Mouse (Mus musculus) thymus, adult 2 months (tissue): ENCODE results near the gene Psmd12. TPM values are rescaled to one million over a fixed set of nuclear protein-coding genes. Genes with fewer than 3 reads are reported as not detected.

ENCODE experiments used
- DNase-seq: peaks from one replicate; pipeline ENCODE4 v3.0.0; 2021
- H3K27ac ChIP-seq: fragments of 200-500 bp; 2 replicates; pipeline ENCODE4 v1.5.1; 2012; ENCODE audit warnings: low read length, control low read depth; ENCODE audit not compliant: control insufficient read depth, insufficient read depth
- H3K27me3 ChIP-seq: fragments of 200-500 bp; 2 replicates; pipeline ENCODE4 v1.6.1; 2012; ENCODE audit warnings: mild to moderate bottlenecking, low read length, moderate library complexity, mixed read lengths; ENCODE audit not compliant: control insufficient read depth, insufficient read depth
- H3K36me3 ChIP-seq: fragments of 200-500 bp; 2 replicates; pipeline ENCODE4 v1.6.1; 2012; ENCODE audit warnings: mild to moderate bottlenecking, low read length, moderate library complexity; ENCODE audit not compliant: control insufficient read depth, insufficient read depth
- H3K4me1 ChIP-seq: fragments of 200-500 bp; replicated peaks from 2 replicates; pipeline ENCODE4 v1.6.1; 2012; ENCODE audit warnings: low read length; ENCODE audit not compliant: control insufficient read depth, insufficient read depth
- H3K4me3 ChIP-seq: fragments of 200-500 bp; 2 replicates; pipeline ENCODE4 v1.5.1; 2012; ENCODE audit warnings: mild to moderate bottlenecking, low read length, control low read depth, moderate library complexity; ENCODE audit not compliant: control insufficient read depth, insufficient read depth
- CTCF ChIP-seq: fragments of 200-500 bp; IDR thresholded peaks from 2 replicates; pipeline ENCODE4 v1.5.1; 2012; ENCODE audit warnings: mild to moderate bottlenecking, control low read depth, low read length, moderate library complexity, borderline replicate concordance; ENCODE audit not compliant: control insufficient read depth, poor library complexity, insufficient read depth; ENCODE audit errors: extremely low read depth
- POLR2A ChIP-seq: fragments of 200-500 bp; IDR thresholded peaks from 2 replicates; pipeline ENCODE4 v1.6.1; 2012; ENCODE audit warnings: mild to moderate bottlenecking, low read length, control low read depth, moderate library complexity; ENCODE audit not compliant: control insufficient read depth, poor library complexity, insufficient read depth; ENCODE audit errors: extremely low read depth
- WGBS: fragments of 180-500 bp; shearing (Covaris S2); methylation state at CpG from one replicate; pipeline ENCODE4 v1.1.7; 2018; 5-methylcytosine and 5-hydroxymethylcytosine counted together
- polyA plus RNA-seq: library from polyadenylated mRNA; depleted of rRNA; stranded (reverse); fragments of >200 nt; gene quantifications from 2 replicates; pipeline ENCODE4 v1.2.3, GENCODE M21; 2012

Gene Psmd12
- polyA plus RNA-seq, 1 experiment: 15.8 TPM

GRCm38 (mm10) chr11:107450097-107450496 is 29.2 kb upstream of the Psmd12 start:
- Histone ChIP-seq H3K36me3 (no peaks in the 10 kb centered on the region), H3K27ac (peak overlapping the region; percentile 23), H3K27me3 (no peaks in the 10 kb centered on the region), H3K4me3 (no peak overlapping the region), H3K4me1 (peaks cover 54% of the 10 kb centered on the region)
- DNase-seq: no peak
- 85% methylated on average over 6 of the region's 6 CpGs for WGBS
- TF ChIP-seq CTCF (no peak), POLR2A (no peak)

GRCm38 (mm10) chr11:107451106-107451505 is 28.2 kb upstream of the Psmd12 start:
- 6% methylated on average over 10 of the region's 10 CpGs for WGBS
- TF ChIP-seq POLR2A (no peak), CTCF (no peak)
- H3K36me3 ChIP-seq: no peaks in the 10 kb centered on the region
- H3K27ac ChIP-seq: peak overlapping the region; percentile 77
- H3K4me3 ChIP-seq: peak overlapping the region; percentile 1; the same call in 1 of the 2 replicates
- DNase-seq: peak; percentile 47
- H3K27me3 ChIP-seq: no peaks in the 10 kb centered on the region
- peaks cover 53% of the 10 kb centered on the region for H3K4me1 ChIP-seq

- Histone ChIP-seq H3K36me3 (no peaks in the 10 kb centered on the region), H3K27me3 (no peaks in the 10 kb centered on the region), H3K27ac (peak overlapping the region; percentile 77), H3K4me3 (no peak overlapping the region), H3K4me1 (peaks cover 49% of the 10 kb centered on the region)
- TF ChIP-seq POLR2A (no peak), CTCF (no peak)
- DNase-seq: peak; percentile 23
- WGBS: 25% methylated on average over 7 of the region's 7 CpGs
Measured at GRCm38 (mm10) chr11:107452053-107452452, 27.2 kb upstream of the Psmd12 start.

GRCm38 (mm10) chr11:107454546-107455462 is 24.5 kb upstream of the Psmd12 start:
- TF ChIP-seq CTCF (no peak), POLR2A (no peak)
- WGBS: 49% methylated on average over 19 of the region's 19 CpGs
- Histone ChIP-seq H3K4me3 (no peak overlapping the region), H3K27me3 (no peaks in the 10 kb centered on the region), H3K4me1 (peaks cover 40% of the 10 kb centered on the region), H3K36me3 (no peaks in the 10 kb centered on the region), H3K27ac (no peak overlapping the region)
- no peak for DNase-seq

- Histone ChIP-seq H3K4me1 (peaks cover 22% of the 10 kb centered on the region), H3K27ac (no peak overlapping the region), H3K27me3 (no peaks in the 10 kb centered on the region), H3K36me3 (no peaks in the 10 kb centered on the region), H3K4me3 (no peak overlapping the region)
- 98% methylated on average over 3 of the region's 3 CpGs for WGBS
- no peak for DNase-seq
- TF ChIP-seq CTCF (no peak), POLR2A (no peak)
Measured at GRCm38 (mm10) chr11:107457282-107457681, 22.0 kb upstream of the Psmd12 start.

GRCm38 (mm10) chr11:107458286-107458685 is 21.0 kb upstream of the Psmd12 start:
- WGBS: 72% methylated on average over 12 of the region's 12 CpGs
- no peaks in the 10 kb centered on the region for H3K36me3 ChIP-seq
- no peaks in the 10 kb centered on the region for H3K27me3 ChIP-seq
- no peak overlapping the region for H3K4me3 ChIP-seq
- H3K27ac ChIP-seq: peak overlapping the region; percentile 51; the same call in 1 of the 2 replicates
- DNase-seq: peak; percentile 24
- TF ChIP-seq CTCF (no peak), POLR2A (no peak)
- peaks cover 24% of the 10 kb centered on the region for H3K4me1 ChIP-seq

- Histone ChIP-seq H3K4me1 (peaks cover 29% of the 10 kb centered on the region), H3K27me3 (no peaks in the 10 kb centered on the region), H3K4me3 (no peak overlapping the region), H3K36me3 (no peaks in the 10 kb centered on the region), H3K27ac (no peak overlapping the region)
- TF ChIP-seq POLR2A: no peak
- TF ChIP-seq CTCF: no peak
- WGBS: 74% methylated on average over 7 of the region's 7 CpGs
- no peak for DNase-seq
Measured at GRCm38 (mm10) chr11:107458986-107459385, 20.3 kb upstream of the Psmd12 start.
